Mouse (Mus musculus) small intestine, adult 2 months (tissue): ENCODE data around the gene Olfr1387.

Experiments
- CTCF ChIP-seq: fragments of 200-500 bp; IDR thresholded peaks from 2 replicates; pipeline ENCODE4 v1.5.1; 2012; ENCODE audit warnings: low read depth, mild to moderate bottlenecking, control low read depth, inconsistent platforms, low read length, moderate library complexity, mixed read lengths; ENCODE audit not compliant: insufficient replicate concordance, insufficient read length; ENCODE audit errors: extremely low read depth
- POLR2A ChIP-seq: fragments of 200-500 bp; IDR thresholded peaks from 2 replicates; pipeline ENCODE4 v1.6.1; 2012; ENCODE audit warnings: low read depth, mild to moderate bottlenecking, control low read depth, inconsistent platforms, low read length, moderate library complexity

GRCm38 (mm10) chr11:49455043-49455442 is at the start of gene Olfr1387:
- TF ChIP-seq CTCF (no peak), POLR2A (no peak)
